Mouse (Mus musculus) spleen, adult 2 months (tissue): Measurements from ENCODE around the gene Gm49337.
"Not testable (repeated sequence)": the region's sequence is repeated elsewhere in the genome, so short reads cannot be mapped to it uniquely, and the experiment has no call there.

Experiments used
- CTCF ChIP-seq: fragments of 200-500 bp; IDR thresholded peaks from 2 replicates; pipeline ENCODE4 v1.5.1; 2011; ENCODE audit warnings: mild to moderate bottlenecking, inconsistent platforms; ENCODE audit not compliant: insufficient read depth, insufficient read length, insufficient replicate concordance; ENCODE audit errors: extremely low read depth
- POLR2A ChIP-seq: fragments of 200-500 bp; IDR thresholded peaks from 2 replicates; pipeline ENCODE4 v1.6.1; 2011; ENCODE audit warnings: low read depth, low read length, inconsistent platforms

GRCm38 (mm10) chr4:116217661-116218060 lies 44.5 kb downstream of the Gm49337 start:
- not testable (repeated sequence) for TF ChIP-seq CTCF, POLR2A
